Mouse (Mus musculus) kidney, embryonic 16.5 days (tissue): ENCODE results near the gene Stx7. TPM values are rescaled to one million over a fixed set of nuclear protein-coding genes. Genes with fewer than 3 reads are reported as not detected.

ENCODE experiments used
- ATAC-seq: fragments of 200-750 bp; cut with Nextera tagmentation; 2 replicates; pipeline ENCODE4 v1.8.0; 2017; ENCODE audit warnings: moderate TSS enrichment; ENCODE audit not compliant: low FRiP score, low TSS enrichment
- H3K27ac ChIP-seq: fragments of 300-500 bp; sonication (generic); 2 replicates; pipeline ENCODE4 v1.5.1; 2014; ENCODE audit warnings: low read length
- H3K27me3 ChIP-seq: fragments of 300-500 bp; sonication (generic); 2 replicates; pipeline ENCODE4 v1.6.1; 2014; ENCODE audit warnings: low read length, control low read depth, mixed read lengths; ENCODE audit not compliant: insufficient read depth
- H3K36me3 ChIP-seq: fragments of 300-500 bp; sonication (generic); 2 replicates; pipeline ENCODE4 v1.6.1; 2014; ENCODE audit warnings: low read length, control low read depth, mixed read lengths; ENCODE audit not compliant: insufficient read depth
- H3K4me1 ChIP-seq: fragments of 300-500 bp; sonication (generic); 2 replicates; pipeline ENCODE4 v1.6.1; 2014; ENCODE audit warnings: low read length, control low read depth, mixed read lengths; ENCODE audit not compliant: insufficient read depth
- H3K4me2 ChIP-seq: fragments of 300-500 bp; sonication (generic); replicated peaks from 2 replicates; pipeline ENCODE4 v1.6.1; 2014; ENCODE audit warnings: low read depth, low read length
- H3K4me3 ChIP-seq: fragments of 300-500 bp; sonication (generic); 2 replicates; pipeline ENCODE4 v1.5.1; 2014; ENCODE audit warnings: mild to moderate bottlenecking, low read length
- H3K9ac ChIP-seq: fragments of 300-500 bp; sonication (generic); replicated peaks from 2 replicates; pipeline ENCODE4 v1.6.1; 2014; ENCODE audit warnings: low read length
- H3K9me3 ChIP-seq: fragments of 300-500 bp; sonication (generic); 2 replicates; pipeline ENCODE4 v1.6.1; 2016; ENCODE audit warnings: low read length, control low read depth
- WGBS: fragments of 180-500 bp; shearing (Covaris S2); extraction: QIAGEN DNeasy Blood & Tissue Kit; methylation state at CpG from one replicate; pipeline ENCODE4 v1.1.7; 2014; 5-methylcytosine and 5-hydroxymethylcytosine counted together
- polyA plus RNA-seq: library from polyadenylated mRNA; unstranded; fragments of >200 nt; fragmentation: Nextera tagmentation; extraction: Ambion mirVana; gene quantifications from 2 replicates; pipeline ENCODE4 v1.2.1, GENCODE M21; 2015

Stx7 gene
- polyA plus RNA-seq, 1 experiment from 2014 or later = 146 TPM

DNA sequence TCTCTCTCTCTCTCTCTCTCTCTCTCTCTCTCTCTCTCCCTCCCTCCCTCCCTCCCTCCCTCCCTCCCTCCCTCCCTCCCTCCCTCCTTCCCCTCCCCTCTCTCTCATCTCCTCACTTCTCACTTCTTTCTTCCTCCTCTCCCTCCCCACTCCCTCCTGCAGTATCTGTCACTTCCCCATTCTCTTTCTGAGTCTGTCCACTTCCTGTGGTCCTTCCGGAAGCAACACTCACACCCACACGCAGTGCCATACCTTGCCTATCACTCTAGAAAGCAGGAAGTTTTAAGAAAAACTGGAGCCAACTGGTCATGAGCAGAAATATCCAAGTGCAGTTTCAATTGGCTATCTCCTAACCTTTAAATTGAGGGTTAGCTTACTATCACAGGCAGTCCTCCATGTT, 16.0 kb upstream of the Stx7 start:
- 28% methylated on average over 2 of the region's 2 CpGs for WGBS
- no peak overlapping the region for H3K4me3 ChIP-seq
- no peaks in the 10 kb centered on the region for H3K9me3 ChIP-seq
- H3K9ac ChIP-seq = no peak overlapping the region
- ATAC-seq = no peak
- no peak overlapping the region for H3K4me2 ChIP-seq
- no peaks in the 10 kb centered on the region for H3K36me3 ChIP-seq
- H3K27me3 ChIP-seq = no peaks in the 10 kb centered on the region
- H3K4me1 ChIP-seq = peaks cover 10% of the 10 kb centered on the region; the same call in 1 of the 2 replicates
- no peak overlapping the region for H3K27ac ChIP-seq

DNA sequence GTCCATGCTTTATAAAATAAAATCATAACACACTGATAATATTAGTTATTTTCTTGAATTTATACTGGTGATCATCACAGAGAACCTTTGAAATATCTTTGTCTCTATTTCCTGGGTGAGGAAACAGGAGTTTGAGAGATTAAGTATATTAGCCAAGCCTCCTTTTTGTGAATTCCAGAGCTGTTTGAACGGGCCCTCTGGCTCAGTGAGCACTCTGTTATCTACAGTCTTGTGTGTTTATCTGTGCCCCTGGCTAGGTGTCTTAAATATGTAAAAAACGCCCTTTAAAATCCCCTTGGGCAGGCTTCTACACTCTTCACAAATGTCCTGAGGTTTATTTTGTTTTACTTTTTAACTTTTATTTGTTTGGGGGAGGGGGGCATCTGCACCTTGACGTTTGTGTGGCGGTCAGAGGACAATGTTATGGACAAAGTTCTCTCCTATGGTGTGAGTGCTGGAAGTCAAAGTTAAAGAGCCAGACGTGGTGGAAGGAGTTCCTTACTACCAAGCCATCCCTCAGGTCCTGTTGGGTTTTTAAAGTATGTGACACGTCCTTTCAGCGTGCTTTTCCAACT, 14.9 kb upstream of the Stx7 start:
- no peak for ATAC-seq
- Histone ChIP-seq H3K4me1 (peaks cover 10% of the 10 kb centered on the region; the same call in 1 of the 2 replicates), H3K9ac (no peak overlapping the region), H3K4me3 (no peak overlapping the region), H3K4me2 (no peak overlapping the region), H3K36me3 (no peaks in the 10 kb centered on the region), H3K27ac (no peak overlapping the region), H3K9me3 (no peaks in the 10 kb centered on the region), H3K27me3 (no peaks in the 10 kb centered on the region)
- WGBS = 62% methylated on average over 7 of the region's 7 CpGs

DNA sequence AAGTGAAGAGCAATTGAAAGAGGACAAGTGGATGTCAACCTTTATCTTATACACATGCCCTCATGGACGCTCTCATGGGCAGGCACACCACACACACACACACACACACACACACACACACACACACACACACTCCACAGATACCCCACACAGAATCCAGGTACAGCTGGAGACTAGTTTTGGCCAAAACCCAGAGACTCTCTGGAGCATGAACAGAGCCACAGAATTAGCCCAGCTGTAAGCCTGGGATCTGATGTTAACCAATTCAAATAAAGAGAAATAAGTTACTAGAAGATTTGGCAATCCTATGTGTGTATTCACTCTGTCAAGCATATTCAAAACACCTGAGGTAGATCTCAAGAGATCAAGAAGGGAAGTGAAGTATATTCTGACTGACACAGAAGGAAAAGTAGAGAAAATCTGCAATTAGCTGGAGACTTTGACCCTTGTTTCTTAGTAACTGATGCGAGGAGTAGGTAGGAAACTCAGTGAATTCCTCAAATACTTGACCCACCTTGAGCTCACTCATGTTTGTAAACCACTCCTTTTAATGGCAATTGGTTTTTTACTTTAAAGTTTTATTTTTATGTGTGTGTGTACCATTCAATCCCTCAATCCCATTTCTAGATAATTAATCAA, 10.4 kb upstream of the Stx7 start:
- H3K4me3 ChIP-seq = no peak overlapping the region
- 63% methylated on average over 2 of the region's 2 CpGs for WGBS
- ATAC-seq = no peak
- H3K36me3 ChIP-seq = no peaks in the 10 kb centered on the region
- H3K9me3 ChIP-seq = no peaks in the 10 kb centered on the region
- no peak overlapping the region for H3K9ac ChIP-seq
- H3K27me3 ChIP-seq = no peaks in the 10 kb centered on the region
- H3K27ac ChIP-seq = peak overlapping the region; percentile 25; the same call in 1 of the 2 replicates
- H3K4me2 ChIP-seq = no peak overlapping the region
- H3K4me1 ChIP-seq = no peaks in the 10 kb centered on the region

DNA sequence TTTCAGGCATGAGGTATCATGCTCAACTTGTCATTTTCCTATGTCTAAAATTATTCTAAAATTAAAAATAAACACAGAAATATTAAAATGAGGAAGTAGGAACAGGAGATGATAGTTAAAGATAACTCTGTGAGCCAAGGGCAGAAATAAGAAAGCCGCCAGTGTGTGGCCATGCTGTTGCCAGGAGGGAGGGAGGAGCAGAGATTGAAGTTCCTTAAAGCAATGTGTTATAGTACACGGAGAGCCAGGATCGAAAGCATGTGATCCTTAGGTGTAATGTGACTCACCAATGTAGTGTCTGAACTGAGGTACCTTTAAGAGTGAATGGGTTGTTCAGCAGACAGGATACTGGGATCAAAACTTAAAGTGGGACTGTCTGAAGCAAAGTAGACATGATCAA, 6.4 kb upstream of the Stx7 start:
- H3K4me2 ChIP-seq = no peak overlapping the region
- H3K27ac ChIP-seq = no peak overlapping the region
- no peaks in the 10 kb centered on the region for H3K27me3 ChIP-seq
- H3K36me3 ChIP-seq = no peaks in the 10 kb centered on the region
- ATAC-seq = no peak
- no peak overlapping the region for H3K9ac ChIP-seq
- WGBS = 73% methylated on average over 3 of the region's 3 CpGs
- H3K9me3 ChIP-seq = no peaks in the 10 kb centered on the region
- no peaks in the 10 kb centered on the region for H3K4me1 ChIP-seq
- no peak overlapping the region for H3K4me3 ChIP-seq

DNA sequence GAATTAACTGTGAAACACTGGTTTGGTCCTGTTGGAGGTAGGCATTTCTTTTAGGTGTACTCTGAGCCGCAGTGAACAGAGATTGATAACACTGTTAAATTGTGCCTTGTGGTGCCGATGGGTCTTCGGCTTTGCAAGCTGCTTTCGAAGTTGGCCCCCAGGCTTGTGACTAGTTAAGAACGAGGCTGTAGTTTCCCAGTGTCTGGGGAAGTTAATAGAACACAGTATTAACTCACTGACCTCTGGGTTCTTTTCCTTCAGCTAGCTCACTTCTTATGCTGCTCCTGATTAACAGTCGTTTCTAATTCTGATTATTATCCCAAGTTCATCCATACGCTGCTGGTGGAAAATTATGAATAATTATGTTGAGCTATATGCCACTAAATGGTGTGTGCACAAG, 984 bp downstream of the Stx7 start:
- no peaks in the 10 kb centered on the region for H3K36me3 ChIP-seq
- no peaks in the 10 kb centered on the region for H3K27me3 ChIP-seq
- H3K9ac ChIP-seq = peak overlapping the region; percentile 67
- peak; percentile 33; the same call in 1 of the 2 replicates for ATAC-seq
- peak overlapping the region; percentile 60 for H3K4me2 ChIP-seq
- no peaks in the 10 kb centered on the region for H3K9me3 ChIP-seq
- 37% methylated on average over 7 of the region's 7 CpGs for WGBS
- H3K27ac ChIP-seq = peak overlapping the region; percentile 79
- peak overlapping the region; percentile 83 for H3K4me3 ChIP-seq
- peaks cover 27% of the 10 kb centered on the region for H3K4me1 ChIP-seq

DNA sequence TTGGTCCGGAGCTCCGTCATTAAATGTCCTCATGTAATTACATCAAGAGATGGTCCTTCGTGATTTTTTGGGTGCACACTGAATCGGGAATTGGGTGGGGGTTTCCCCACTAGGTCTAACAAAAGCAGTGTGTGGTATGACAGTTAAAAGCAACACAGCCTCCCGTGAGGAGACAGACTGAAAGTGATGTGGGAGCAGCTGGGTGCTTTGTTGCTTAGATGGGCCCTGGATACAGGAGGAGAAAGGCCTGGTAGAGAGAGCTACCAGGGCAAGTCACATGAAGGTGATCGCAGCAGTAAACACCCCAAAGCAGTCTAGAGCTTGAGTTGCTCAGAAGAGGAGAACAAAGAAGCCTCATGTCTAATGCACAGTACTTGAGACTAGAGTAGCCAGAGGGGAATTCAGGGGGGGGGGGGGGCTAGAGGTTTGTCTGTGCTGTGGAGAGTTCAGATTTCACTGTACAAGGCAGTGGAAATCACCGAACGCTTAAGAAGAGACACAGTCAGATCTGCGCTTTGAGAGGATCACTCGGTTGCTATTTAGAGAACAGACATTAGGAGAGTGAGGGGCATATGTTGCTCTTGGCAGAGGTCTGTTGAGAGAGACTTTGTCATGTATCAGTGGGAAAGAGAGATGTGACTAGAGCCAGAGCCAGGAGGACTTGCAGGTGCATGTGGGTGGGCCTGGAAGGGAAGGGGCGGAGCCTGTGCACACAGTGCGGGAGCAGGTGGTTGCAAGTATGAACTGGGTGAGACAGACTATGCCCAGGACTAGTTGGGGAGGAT, 9.6 kb downstream of the Stx7 start:
- WGBS = 90% methylated on average over 12 of the region's 12 CpGs
- no peak overlapping the region for H3K9ac ChIP-seq
- H3K27ac ChIP-seq = no peak overlapping the region
- no peaks in the 10 kb centered on the region for H3K27me3 ChIP-seq
- H3K4me3 ChIP-seq = no peak overlapping the region
- H3K4me1 ChIP-seq = 0 out of 2 replicates have a peak, but pooled peaks cover 10% of the 10 kb centered on the region
- peaks cover 36% of the 10 kb centered on the region for H3K36me3 ChIP-seq
- peaks cover 5% of the 10 kb centered on the region; the same call in 1 of the 2 replicates for H3K9me3 ChIP-seq
- H3K4me2 ChIP-seq = no peak overlapping the region
- ATAC-seq = peak; percentile 77; the same call in 1 of the 2 replicates

DNA sequence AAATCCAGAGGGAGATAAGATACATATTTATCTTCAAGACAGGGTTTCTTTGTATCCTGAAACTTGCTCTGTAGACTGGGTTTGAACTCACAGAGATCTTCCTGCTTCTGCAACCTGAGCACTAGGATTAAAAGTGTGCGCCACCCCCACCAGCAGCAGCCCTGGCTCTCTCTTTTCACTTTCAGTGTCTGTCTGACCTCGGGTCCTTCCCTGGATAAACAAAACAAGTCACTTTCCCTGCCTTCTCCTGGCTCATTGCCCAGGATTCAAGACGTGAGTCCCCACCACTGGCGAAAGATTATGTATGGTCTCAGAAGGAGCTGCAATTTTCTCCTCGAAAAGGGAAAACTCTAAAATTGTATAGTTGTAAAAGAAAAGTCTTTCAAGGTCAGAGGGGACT, 10.5 kb downstream of the Stx7 start:
- Histone ChIP-seq H3K4me3 (no peak overlapping the region), H3K36me3 (peaks cover 36% of the 10 kb centered on the region), H3K27ac (no peak overlapping the region), H3K9ac (no peak overlapping the region), H3K4me2 (no peak overlapping the region), H3K27me3 (no peaks in the 10 kb centered on the region), H3K9me3 (peaks cover 5% of the 10 kb centered on the region; the same call in 1 of the 2 replicates), H3K4me1 (peaks cover 18% of the 10 kb centered on the region)
- ATAC-seq = no peak
- 44% methylated on average over 5 of the region's 5 CpGs for WGBS

DNA sequence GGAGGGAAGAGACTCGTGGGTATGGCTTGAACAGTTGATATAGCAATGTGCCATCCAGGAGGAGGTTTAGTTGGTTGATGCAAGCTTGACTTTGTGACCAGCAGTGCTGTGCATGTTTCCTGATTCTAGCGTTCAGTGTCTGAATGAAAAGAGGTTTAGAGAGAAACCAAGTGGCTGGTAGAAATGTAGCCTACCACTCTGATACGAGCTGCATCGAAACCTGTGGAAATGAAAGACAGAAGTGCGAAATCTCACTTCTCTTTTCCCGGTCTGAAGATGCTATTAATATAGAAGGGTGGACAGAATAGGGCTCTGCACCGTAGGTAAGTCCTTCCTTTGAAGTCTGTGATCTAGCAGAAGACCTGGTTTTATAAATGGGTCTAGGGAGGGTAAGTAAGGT, 11.2 kb downstream of the Stx7 start:
- Histone ChIP-seq H3K27me3 (no peaks in the 10 kb centered on the region), H3K27ac (no peak overlapping the region), H3K9ac (no peak overlapping the region), H3K9me3 (peaks cover 5% of the 10 kb centered on the region; the same call in 1 of the 2 replicates), H3K36me3 (peaks cover 36% of the 10 kb centered on the region), H3K4me2 (no peak overlapping the region), H3K4me3 (no peak overlapping the region), H3K4me1 (peaks cover 24% of the 10 kb centered on the region)
- ATAC-seq = no peak
- 82% methylated on average over 7 of the region's 7 CpGs for WGBS

DNA sequence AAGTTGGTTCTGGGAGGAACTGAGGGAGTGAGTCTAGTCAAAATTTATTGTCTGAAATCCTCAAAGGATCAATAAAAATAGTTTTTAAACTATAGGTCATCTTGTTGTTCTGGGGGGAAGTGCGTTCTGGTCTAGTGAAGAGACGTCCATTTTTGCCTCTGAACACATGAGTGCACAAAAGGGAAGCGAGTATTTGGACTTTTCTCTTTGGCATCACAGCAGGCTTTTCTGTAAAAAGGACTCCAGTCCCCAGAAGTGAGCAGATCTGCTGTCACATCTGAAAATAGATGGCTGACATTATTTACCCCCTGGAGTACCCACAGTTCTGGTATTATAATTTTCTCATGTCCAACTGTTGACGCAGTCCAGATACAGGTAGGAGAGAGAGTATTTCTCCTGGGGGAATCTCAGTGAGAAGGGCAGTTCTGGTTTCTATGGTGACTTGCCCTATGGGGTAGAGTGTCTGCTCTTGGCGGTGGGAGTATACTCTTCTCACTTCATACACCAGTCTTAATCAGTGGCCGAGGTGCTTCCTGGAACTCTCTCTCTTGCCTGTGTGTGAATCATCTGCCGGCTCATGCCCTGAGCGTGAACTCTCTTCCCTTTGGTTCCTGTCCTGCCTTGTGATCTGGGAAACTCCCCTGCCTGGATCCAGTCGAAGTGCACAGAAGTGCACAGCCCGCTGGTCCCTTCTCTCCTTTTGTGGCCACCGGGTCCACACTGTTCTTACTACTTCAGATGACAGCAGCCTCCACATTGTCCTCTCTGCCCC, 15.2 kb downstream of the Stx7 start:
- Histone ChIP-seq H3K9me3 (no peaks in the 10 kb centered on the region), H3K4me3 (no peak overlapping the region), H3K27ac (peak overlapping the region; percentile 78), H3K4me1 (peaks cover 29% of the 10 kb centered on the region), H3K9ac (no peak overlapping the region; the same call in 1 of the 2 replicates), H3K4me2 (no peak overlapping the region), H3K27me3 (no peaks in the 10 kb centered on the region), H3K36me3 (peaks cover 5% of the 10 kb centered on the region; the same call in 1 of the 2 replicates)
- 19% methylated on average over 11 of the region's 11 CpGs for WGBS
- peak; percentile 90 for ATAC-seq
